Mouse (Mus musculus): ENCODE data around the gene Fv1.
A peak's percentile ranks its signal among the peaks of the same experiment; 100 is the strongest.

The Fv1 gene

DNA sequence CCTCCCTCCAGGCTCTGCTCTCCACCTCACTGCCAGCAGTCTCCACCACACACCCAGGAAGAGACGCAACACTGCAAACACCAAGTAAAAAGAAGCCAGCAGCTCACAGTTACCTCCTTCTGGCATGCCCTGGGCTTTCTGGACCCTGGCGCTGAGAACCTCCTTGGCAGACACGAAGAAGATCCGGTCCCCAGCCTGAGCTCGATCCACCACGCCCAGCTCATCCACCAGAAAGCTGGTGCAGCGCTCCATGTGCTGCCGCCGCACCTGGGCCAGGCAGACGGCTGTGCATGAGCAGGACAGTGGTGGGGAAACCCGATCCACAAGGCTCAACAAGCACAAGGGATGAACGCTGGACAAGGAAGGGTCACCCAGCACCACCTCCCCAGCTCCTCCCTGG lies 17.4 kb downstream of the Fv1 start:
- DNase-seq (ENCODE audit: low spot score) = no peak

DNA sequence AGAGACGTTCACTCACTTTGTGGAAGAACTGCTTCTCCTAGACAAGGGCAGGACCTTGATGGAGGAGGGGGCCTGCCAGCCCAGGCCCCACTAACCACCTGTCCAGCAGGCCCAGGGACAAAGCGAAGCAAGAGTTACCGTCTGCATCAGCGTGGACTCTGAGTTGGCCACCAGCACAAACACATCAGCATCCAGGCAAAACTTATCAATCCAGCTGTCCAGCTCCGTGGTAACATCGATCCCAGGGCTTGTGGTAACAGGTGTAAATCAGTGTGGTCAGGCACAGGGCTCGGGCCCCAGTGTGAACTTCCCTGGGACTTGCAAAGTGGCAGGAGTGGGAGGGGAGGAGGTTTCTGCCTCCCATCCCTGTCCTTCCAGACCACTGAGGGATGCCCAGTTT lies 18.5 kb downstream of the Fv1 start:
- no peak for DNase-seq (ENCODE audit: low spot score)

DNA sequence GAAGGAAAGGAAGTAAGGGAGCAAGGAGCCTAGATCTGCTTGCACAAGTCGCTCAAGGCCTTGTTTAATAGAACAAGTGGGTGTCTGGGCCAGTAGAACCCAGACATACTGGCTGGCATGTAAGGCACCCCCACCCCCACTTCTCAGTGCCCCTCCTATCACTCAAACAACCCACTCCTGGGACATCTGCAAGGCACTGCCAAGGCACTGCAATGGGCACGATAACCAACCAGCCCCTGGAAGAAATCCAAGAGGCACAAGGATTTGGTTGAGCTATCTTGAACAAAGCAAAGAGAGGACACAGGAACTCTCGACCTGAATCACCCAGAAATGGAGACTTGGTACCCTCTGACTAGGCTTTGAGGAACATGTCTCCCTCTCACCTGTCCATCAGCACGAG lies 19.5 kb downstream of the Fv1 start:
- DNase-seq (ENCODE audit: low spot score) = no peak

DNA sequence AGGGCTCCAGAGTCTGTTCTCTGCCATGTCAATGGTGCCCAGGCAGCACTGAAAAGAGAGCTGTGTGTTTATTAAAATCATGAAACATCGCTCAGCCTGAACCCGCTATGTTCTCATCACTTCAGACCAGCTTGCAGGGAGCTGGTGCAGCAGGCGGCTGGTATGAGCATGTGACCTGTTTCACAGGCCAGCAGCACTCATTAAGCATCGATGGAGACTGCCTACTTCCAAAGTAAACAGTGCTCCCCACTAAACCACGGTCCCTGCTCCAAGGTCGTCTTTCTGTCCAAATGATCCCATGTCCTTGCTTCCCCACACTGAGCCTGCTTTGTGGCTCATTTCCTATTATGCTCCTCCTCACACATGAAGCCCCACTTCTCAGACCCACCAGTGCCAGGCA lies 21.6 kb downstream of the Fv1 start:
- no peak for DNase-seq (ENCODE audit: low spot score)

DNA sequence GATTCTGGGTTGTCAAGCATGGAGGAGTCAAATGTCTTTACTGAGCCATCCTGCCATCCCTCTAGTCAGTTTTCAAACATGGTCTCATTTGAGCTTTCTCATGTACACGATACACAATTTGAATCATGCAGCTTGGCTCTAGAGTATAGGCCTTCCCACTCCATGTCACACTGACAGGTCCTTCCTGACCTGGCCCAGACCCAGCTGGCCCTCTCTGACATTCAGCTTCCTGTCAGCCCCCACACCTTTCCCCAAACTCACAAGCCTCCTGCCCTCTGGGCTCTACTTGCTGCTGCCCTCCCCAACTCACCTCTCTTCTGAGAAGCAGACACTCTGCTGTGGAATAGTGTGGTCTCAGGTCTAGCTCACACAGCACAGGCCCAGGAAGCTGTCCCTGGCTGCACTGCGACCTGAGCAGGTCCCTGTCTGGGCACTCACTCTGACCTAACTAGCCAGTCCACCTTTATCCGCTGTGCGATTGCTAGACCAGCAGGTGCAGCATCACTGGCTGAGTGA lies 27.1 kb downstream of the Fv1 start:
- DNase-seq (ENCODE audit: low spot score) = no peak

DNA sequence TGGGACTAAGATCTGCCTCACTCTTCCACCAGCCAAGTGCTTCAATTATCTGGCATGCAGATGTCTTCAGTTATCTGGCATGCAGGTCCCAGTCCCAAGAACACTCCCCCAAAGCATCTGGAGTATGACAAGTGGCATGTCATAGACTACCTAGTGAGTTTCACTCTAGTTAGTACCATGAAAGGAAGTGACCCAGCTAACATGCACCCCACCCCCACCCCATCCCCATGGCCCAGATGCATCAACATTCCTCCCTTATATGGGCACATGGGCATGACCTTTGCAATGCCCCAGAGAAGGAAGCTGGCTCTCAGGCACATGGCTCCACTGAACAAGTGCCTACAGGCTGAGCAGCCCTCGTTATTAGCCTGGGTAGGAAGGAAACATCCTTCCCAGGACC lies 27.6 kb downstream of the Fv1 start:
- no peak for DNase-seq (ENCODE audit: low spot score)

DNA sequence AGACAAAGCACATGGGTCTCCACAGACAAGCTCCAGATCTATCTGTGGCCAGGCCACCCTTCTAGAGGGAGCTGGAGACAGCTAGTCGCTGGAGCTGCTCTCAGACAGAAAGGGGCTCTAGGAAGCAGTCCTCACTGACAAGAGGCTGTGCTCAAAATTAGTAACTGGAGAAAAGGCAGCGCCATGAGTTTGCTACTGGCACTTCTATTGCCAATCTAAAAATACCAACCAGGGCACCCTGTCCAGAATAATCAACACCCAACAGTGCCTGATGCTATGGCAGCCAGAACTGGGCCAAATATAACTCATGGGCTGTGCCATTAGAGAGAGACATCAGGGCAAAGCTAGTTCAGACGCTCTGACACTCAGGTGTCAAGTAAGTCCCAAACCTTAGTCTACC lies 28.6 kb downstream of the Fv1 start:
- no peak for DNase-seq (ENCODE audit: low spot score)

DNA sequence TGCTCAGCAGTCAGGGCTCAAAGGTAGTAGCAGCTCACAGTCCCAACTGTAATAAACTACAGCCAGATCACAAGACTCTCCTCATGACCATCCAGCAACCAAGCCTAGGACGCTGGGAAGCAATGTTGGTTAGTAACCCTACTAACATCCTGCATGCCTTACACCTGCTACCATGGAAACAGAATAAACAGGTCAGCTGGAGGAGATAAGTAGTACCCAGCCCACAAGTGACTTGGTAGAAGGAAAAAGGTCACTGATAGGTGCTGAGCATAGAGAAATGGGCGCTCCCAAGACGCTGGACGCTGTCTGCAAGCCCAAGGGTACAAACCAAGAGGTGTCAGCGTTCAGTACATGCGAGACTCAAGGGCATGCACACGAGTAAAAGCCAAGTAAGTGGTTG lies 31.7 kb downstream of the Fv1 start:
- DNase-seq (ENCODE audit: low spot score) = no peak

DNA sequence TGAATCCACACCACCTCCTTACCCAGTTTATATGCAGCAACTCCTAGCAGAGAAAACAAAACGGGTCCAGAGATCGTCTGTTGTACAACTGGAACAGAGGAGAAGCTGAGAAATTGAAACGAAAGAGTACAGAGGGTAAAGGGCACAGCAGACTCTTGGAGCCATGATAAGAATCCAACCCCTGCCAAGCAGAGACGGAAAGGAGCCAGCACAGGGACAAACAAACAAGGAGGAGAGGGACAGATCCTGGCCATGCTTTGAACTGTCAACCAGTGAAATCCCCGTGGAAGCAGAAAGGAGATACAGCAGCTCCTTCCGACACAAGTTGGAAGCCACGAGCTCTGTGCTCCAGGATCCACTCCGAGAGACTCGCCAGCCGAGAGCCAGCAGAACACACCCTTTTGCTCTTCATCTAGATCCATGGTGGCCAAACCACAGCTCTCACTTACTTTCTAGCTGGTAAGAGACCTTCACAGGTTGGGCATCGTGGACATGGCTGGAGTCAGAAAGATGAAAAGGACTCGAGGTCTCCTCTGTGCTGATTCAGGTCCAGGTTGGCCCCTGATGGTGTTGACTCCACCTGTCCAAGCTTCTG lies 34.2 kb downstream of the Fv1 start:
- DNase-seq (ENCODE audit: low spot score) = no peak

DNA sequence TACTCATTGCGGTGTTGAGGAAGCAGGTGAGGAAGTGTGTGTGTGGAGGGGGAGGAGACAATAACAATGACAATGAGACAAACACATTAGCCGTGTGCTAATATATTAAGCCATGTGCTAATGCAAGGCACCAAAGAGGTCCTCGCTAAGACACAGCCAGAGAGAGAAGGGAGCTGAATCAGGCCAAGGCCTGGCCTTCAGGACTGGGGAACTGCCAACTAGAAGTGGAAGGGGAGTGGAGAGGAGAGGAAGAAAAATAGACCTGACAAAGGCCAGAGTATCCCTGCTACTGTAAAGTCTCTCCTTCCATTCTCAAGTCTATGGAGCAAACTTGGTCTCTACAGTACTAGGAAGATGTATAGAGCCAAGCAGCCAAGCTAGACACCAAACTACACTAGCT lies 34.8 kb downstream of the Fv1 start:
- no peak for DNase-seq (ENCODE audit: low spot score)

DNA sequence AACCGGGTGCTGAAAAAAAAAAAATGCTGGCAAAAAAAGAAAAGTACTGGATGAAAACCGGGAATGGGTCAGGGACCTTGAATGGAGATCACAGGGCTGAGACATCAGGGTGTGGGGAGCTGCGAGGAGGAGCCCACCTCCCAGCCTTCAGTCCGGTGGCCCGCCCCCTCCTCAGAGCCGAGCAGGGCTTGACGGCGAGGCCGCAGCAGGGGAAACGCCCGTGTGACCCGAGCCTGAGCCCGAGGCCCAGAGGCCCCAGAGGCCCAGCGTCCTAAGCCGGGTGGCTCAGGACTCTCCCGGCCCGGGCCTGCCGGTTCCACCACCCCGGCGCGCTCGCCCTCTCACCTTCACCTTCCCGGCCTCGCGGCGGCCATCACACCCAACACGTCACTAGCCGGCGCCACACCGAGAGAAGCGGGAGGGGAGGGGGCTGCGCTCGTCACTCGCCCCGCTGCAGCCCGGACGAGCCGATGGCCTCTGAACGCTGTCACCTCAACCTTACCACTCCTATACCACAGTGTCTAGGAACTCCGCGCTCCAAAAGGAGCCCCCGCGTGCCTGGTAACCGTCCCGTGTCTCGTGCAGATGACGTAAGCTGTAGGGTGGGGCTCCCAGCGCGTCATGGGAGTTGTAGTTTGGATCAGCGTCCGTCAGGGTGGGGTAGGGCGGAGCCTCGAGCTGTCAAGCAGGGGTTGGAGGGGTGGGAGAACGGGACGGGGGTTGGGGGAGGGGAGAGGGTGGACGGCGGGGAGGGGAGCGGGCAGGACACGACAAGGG lies 35.7 kb downstream of the Fv1 start, which contains the start of gene Mfn2:
TSS of gene Mfn2 (minus strand) at position 392 of the 777 bp plus-strand sequence.
- DNase-seq (ENCODE audit: low spot score) = peak; percentile 93

DNA sequence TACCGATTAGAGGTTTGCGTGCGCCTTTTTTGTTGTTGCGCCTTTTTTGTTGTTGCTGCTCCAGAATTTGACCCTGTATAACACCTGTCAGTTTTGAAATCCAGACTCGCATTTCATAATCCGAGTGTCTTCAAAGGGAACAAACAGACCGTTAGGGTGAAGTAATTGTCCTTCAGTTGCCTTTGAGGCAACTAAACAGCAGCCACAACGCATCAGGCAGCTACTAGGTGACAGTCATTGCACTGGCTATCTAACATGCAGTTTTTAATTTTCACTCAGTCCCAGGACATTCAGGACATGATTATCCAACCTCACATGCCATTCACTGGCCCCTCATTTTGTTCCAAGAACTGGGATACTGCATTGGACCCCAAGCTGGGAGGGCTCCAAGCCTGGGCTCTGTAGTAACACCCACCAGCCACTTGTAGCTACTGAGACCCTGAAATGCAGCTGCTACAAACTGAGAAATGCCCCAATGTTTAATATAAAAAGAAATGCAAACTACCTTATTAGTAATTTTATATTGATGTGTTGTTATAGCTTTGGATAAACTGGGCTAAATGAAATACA lies 36.4 kb downstream of the Fv1 start:
- DNase-seq (ENCODE audit: low spot score) = no peak

DNA sequence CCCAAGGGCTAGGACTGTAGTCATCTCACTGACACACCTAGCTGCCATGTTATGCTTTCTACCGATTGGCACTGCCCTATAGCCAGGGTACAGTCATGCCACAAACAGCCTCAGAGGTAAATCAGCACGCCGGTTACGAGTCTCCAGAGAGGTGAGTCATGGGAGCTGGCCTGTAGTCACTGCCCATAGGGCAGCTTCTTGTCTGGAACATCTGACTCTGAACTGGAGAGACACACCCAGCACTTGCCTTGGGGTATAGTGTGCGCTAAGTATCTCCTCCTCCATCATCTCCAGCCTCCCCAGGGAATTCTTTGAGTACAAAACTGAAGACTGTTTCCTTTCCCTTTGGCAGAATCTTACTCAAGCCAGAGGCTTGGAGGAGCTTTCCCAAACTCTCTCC lies 37.5 kb downstream of the Fv1 start:
- DNase-seq (ENCODE audit: low spot score) = no peak

DNA sequence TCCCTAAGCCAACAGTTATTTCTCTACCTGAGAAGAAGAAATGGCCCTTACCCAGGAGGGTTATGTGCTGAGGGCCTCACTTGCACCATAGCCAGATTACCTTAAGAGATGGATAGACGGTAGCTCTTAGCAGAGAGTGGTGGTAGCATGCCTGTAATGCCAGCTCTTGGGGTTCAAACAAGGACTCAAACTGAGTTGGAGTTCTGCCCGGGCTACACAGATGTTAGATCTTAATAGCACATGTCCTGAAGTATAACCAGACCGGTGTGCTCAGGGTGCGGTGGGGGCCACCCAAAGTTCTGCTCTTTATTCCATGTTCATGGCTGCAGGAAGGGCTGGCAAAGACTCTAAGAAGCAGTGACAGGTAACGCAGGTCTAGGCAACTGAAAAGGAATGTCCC lies 40.7 kb downstream of the Fv1 start:
- no peak for DNase-seq (ENCODE audit: low spot score)

DNA sequence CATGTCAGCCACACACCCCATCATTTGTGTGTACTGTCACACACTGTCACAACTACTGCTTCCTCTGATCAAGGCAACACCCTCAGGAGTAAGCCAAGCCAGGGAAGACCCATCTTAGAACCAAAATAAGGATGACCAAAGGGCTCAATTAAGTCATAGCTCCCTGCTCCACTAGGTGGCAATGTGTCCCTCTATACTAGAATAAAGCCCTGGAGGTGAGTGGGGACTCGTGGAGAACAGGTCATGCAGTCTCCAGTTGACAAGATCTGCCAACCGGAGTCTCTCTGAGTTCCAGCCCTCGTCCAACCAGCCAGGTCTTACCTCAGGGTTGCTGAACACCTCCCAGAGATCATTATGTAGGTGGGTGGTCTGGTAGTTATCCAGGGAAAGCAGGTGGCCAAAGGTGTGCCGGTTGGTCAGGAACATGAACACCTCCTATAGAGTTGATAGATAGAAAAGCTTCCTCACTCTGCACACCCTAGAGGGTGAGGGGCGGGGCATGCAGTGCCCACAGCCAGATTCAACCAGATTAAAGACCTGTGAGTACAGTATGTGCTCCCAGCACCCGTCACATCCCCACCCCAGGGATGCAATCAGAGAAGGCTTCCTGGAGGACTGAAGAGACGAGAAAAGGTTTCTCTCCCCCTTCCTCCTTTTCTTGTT lies 49.8 kb downstream of the Fv1 start:
- peak; percentile 70 for DNase-seq (ENCODE audit: low spot score)
